Comparison of ENCODE assay signal across 21 mouse cellular contexts in the genomic region with DNA sequence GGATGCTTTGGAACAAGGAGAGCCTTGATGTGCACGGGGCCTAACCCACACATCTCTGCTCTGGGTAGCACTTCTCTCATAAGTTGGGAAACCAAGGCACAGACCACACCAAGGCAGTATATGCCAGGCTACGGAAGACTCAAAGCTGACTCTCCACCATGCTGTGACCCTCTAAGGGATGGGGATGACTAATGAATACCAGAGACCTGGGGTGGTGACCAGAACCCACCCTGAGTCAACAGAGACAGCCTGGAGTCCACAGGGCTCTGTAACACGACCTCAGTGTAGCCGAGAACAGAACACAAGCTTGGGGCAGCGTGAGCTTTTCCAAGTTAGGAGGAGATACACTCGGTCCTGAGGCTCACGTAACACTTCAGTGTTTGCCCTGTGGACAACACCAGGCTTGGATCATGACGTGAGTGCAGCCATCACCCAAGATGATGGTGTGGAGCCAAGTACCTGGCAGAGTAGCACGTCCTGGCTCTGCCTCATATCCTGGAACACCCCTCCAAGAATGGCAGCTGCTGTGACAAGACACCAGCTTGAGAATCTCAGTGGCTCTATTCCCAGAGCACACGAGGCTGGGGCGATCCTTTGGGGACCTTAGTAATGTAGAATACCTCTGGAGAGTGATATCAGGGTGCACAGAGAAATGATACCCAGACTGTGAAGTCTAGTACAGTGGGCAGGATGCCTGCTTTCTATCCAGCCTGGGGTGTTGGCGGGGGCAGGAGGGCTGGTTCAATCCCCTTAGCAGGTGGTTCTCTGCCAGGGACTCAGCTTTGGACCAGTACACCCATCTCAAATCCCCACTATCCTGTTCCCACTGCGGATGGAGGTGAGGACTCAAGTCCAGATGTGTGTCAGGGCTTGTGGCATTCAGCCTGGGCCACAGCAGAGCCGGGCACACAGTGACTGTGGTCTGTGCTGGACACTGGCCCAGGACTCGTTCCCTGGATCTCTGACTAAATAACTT. TPM values are rescaled to one million over a fixed set of nuclear protein-coding genes. Genes with fewer than 3 reads are reported as not detected.
DNase-seq lines count a peak whose midpoint lies in the region; ATAC-seq and TF ChIP-seq lines count a peak whose summit lies in the region.
"Had no signal": no experiment of that assay in that cellular context is flagged by ENCODE, and none has a peak within 500 bp of the region (broad histone marks: within the 10 kb centered on the region; RNA-seq: fewer than 3 reads in every experiment).

No protein-coding gene starts in this region.

- peak; percentile 76 for DNase-seq in 3134 (ENCODE audit: extremely low read depth, insufficient read length, low spot score)
- peak; percentile 49 for DNase-seq in brain, adult 2 months (ENCODE audit: low read depth, low spot score)
- DNase-seq in thymus, postnatal 14 days, result no peak
- DNase-seq: kidney, adult 8-10 months; kidney, postnatal 4 days; lung, adult 18-20 months; lung, postnatal 4 days; right cerebral cortex, postnatal 4 days; thymus, adult 2 months had no signal

- 0 out of 2 replicates have a peak overlapping the region, but pooled peaks have one; percentile 15 for H3K27ac ChIP-seq in forebrain, embryonic 15.5 days (replicated peaks)
- H3K27ac ChIP-seq in forebrain, embryonic 12.5 days, result no peak overlapping the region
- H3K27ac ChIP-seq: heart, adult 2 months; heart, embryonic 15.5 days; limb, embryonic 15.5 days; midbrain, embryonic 10.5 days had no signal

- H3K27me3 ChIP-seq in forebrain, embryonic 15.5 days, result no peaks in the 10 kb centered on the region
- no peaks in the 10 kb centered on the region for H3K27me3 ChIP-seq in forebrain, embryonic 12.5 days
- H3K27me3 ChIP-seq in myocyte (ENCODE audit: control insufficient read depth, insufficient read depth, insufficient read length), result no peaks in the 10 kb centered on the region
- H3K27me3 ChIP-seq: heart, embryonic 15.5 days; limb, embryonic 15.5 days had no signal

- peaks cover 13% of the 10 kb centered on the region; the same call in 1 of the 2 replicates for H3K36me3 ChIP-seq in forebrain, embryonic 15.5 days
- H3K36me3 ChIP-seq in forebrain, embryonic 12.5 days (replicated peaks), result peaks cover 48% of the 10 kb centered on the region
- H3K36me3 ChIP-seq in myocyte (ENCODE audit: control insufficient read depth, insufficient read depth), result peaks cover 66% of the 10 kb centered on the region

- no peak overlapping the region for H3K9ac ChIP-seq in forebrain, embryonic 15.5 days (replicated peaks)
- H3K9ac ChIP-seq in forebrain, embryonic 12.5 days, result no peak overlapping the region
- H3K9ac ChIP-seq: heart, embryonic 15.5 days; limb, embryonic 15.5 days had no signal

- ATAC-seq in forebrain, embryonic 15.5 days (replicated peaks), result no peak
- ATAC-seq in forebrain, embryonic 12.5 days (ENCODE audit: low FRiP score), result no peak
- no peak for ATAC-seq in frontal cortex, adult (ENCODE audit: low TSS enrichment)
- ATAC-seq: CD4-positive, CD25-positive, alpha-beta regulatory T cell, adult 4 months; inflammation-experienced regulatory T-cells, adult 6 months had no signal

- H3K4me2 ChIP-seq in forebrain, embryonic 15.5 days (replicated peaks), result no peak overlapping the region
- H3K4me2 ChIP-seq in forebrain, embryonic 12.5 days, result no peak overlapping the region
- H3K4me2 ChIP-seq in myocyte (ENCODE audit: low read depth), result no peak overlapping the region
- H3K4me2 ChIP-seq: heart, embryonic 15.5 days; limb, embryonic 15.5 days had no signal

- 79% methylated on average over 15 of the region's 15 CpGs for WGBS in forebrain, embryonic 15.5 days
- WGBS in forebrain, embryonic 12.5 days, result 83% methylated on average over 15 of the region's 15 CpGs

- no peak overlapping the region for H3K4me3 ChIP-seq in forebrain, embryonic 15.5 days
- no peak overlapping the region for H3K4me3 ChIP-seq in forebrain, embryonic 12.5 days (replicated peaks)
- H3K4me3 ChIP-seq in myocyte, result no peak overlapping the region
- H3K4me3 ChIP-seq: heart, adult 2 months; heart, embryonic 15.5 days; limb, embryonic 15.5 days; midbrain, embryonic 10.5 days had no signal

- no peaks in the 10 kb centered on the region for H3K9me3 ChIP-seq in forebrain, embryonic 15.5 days
- no peaks in the 10 kb centered on the region for H3K9me3 ChIP-seq in forebrain, embryonic 12.5 days
- H3K9me3 ChIP-seq: G1E; heart, embryonic 15.5 days; limb, embryonic 15.5 days; midbrain, embryonic 10.5 days had no signal

- H3K79me2 ChIP-seq in myocyte (ENCODE audit: control insufficient read depth, insufficient read depth), result peaks cover 53% of the 10 kb centered on the region

- TF ChIP-seq POLR2A in myocyte (IDR thresholded peaks at IDR 0.05; ENCODE audit: insufficient read length, low read depth), result peak; percentile 15

- no peak overlapping the region for H3ac ChIP-seq in myocyte (ENCODE audit: control insufficient read depth, insufficient read length)

- peaks cover 11% of the 10 kb centered on the region for H3K4me1 ChIP-seq in forebrain, embryonic 15.5 days
- no peaks in the 10 kb centered on the region for H3K4me1 ChIP-seq in forebrain, embryonic 12.5 days
- H3K4me1 ChIP-seq: limb, embryonic 15.5 days had no signal

TF ChIP-seq in myocyte, 11 proteins besides CTCF, POLR2A, EP300 and RAD21:
- no peak for TF ChIP-seq MYOG (IDR thresholded peaks at IDR 0.05; ENCODE audit: control insufficient read depth in 1 of 3, insufficient read depth in 1 of 3, insufficient read length in 2 of 3, low read depth in 2 of 3)
- TF ChIP-seq POLR2AphosphoS2 (IDR thresholded peaks at IDR 0.05; ENCODE audit: insufficient read length, low read depth), result peak; percentile 34

RNA-seq across cellular contexts. Expression of a gene that starts 17.4 kb away (rescaled TPM):
- 39.2 and 45.8 TPM in 2 replicates for polyA plus RNA-seq in forebrain, embryonic 15.5 days (2015; fragmentation: Nextera tagmentation; extraction: Ambion mirVana)
- polyA plus RNA-seq in forebrain, embryonic 12.5 days (2016; fragmentation: Nextera tagmentation; extraction: Ambion mirVana), result 34.7 and 37.6 TPM in 2 replicates
- polyA plus RNA-seq in myocyte (2012; fragmentation: generic; extraction: Trizol), result 612 TPM

RNA-seq across cellular contexts. Expression of a gene that starts 54.6 kb away (rescaled TPM):
- polyA plus RNA-seq in forebrain, embryonic 15.5 days (2015; fragmentation: Nextera tagmentation; extraction: Ambion mirVana), result 0.37 and 0.43 TPM in 2 replicates
- 0.31 TPM in 1 of 2 replicates, not detected in the other for polyA plus RNA-seq in forebrain, embryonic 12.5 days (2016; fragmentation: Nextera tagmentation; extraction: Ambion mirVana)
- polyA plus RNA-seq in myocyte (2012; fragmentation: generic; extraction: Trizol), result not detected
- polyA plus RNA-seq: CD4-positive, CD25-positive, alpha-beta regulatory T cell, adult 4 months; heart, adult 2 months; heart, embryonic 15.5 days; hindbrain, embryonic 11.5 days; inflammation-experienced regulatory T-cells, adult 6 months; limb, embryonic 15.5 days; thymus, adult 2 months had no signal

RNA-seq across cellular contexts. Expression of a gene that starts 59.5 kb away (rescaled TPM):
- polyA plus RNA-seq in forebrain, embryonic 15.5 days (2015; fragmentation: Nextera tagmentation; extraction: Ambion mirVana), result 64.8 and 65.3 TPM in 2 replicates
- polyA plus RNA-seq in forebrain, embryonic 12.5 days (2016; fragmentation: Nextera tagmentation; extraction: Ambion mirVana), result 49.1 and 65.9 TPM in 2 replicates
- polyA plus RNA-seq in myocyte (2012; fragmentation: generic; extraction: Trizol), result 30.3 TPM

Comparison
In these comparisons a context has a peak if more than half of its experiments do, and no peak if none do; other contexts are left out.
1. RNA of a gene that starts 17.4 kb away (polyA plus RNA-seq): 612 TPM in myocyte (single experiment); 39.2 to 45.8 TPM in forebrain, embryonic 15.5 days and 34.7 to 37.6 TPM in forebrain, embryonic 12.5 days; every median in the first group is over 10 times any median in the second.